Mouse (Mus musculus) B cell, adult 67 days (primary cell): ENCODE data around the gene Phf21a. TPM values are rescaled to one million over a fixed set of nuclear protein-coding genes. Genes with fewer than 3 reads are reported as not detected.

ENCODE experiments used
- total RNA-seq, 2 experiments: library from RNA; stranded (reverse); gene quantifications; 4 replicates each; pipeline ENCODE4 v1.2.4; 2023

Phf21a gene
- 100 to 1,000 TPM; 173 to 177 TPM for total RNA-seq

DNA sequence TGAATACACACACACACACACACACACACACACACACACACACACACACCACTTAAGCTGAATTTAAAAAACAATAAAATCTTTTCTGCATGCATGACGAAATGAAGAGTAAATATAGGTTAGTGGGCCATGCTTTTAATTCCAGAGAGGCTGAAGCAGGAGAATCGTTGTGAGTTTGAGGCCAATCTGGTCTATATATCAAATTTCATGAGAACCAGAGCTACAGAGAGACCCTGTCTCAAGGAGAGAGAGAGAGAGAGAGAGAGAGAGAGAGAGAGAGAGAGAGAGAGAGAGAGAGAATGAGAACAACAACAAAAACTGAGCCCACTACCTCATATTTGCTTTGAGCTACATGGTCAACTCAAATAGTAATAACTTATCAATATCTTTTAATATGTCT lies at the start of gene Phf21a:
Gene Phf21a (plus strand): TSS at position 301 of the 400 bp plus-strand sequence.

DNA sequence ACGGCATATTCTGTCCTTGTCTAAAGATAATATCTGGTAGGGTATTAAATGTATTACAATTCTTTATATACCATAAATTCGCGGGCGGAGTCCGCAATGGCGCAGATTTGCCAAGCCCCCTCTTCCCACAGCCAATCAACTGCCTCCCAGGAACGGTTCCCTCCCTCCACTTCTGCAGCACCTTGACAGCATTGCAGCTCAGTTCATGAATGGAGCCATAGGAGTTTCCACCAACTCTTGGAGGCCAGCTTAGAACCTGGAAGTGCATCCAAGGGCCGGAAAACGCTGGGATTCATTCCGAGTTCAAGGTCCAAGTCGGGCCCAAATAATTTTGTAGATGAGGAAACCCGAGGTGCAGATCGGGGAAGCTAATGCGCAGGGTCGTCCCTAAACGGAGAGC lies 281.6 kb downstream of the Phf21a start, which contains the start of the genes Pex16 and Large2:
Gene Pex16 (plus strand): TSS at position 163 of the 400 bp plus-strand sequence.
Gene Large2 (minus strand): TSS at position 356 of the 400 bp plus-strand sequence.

DNA sequence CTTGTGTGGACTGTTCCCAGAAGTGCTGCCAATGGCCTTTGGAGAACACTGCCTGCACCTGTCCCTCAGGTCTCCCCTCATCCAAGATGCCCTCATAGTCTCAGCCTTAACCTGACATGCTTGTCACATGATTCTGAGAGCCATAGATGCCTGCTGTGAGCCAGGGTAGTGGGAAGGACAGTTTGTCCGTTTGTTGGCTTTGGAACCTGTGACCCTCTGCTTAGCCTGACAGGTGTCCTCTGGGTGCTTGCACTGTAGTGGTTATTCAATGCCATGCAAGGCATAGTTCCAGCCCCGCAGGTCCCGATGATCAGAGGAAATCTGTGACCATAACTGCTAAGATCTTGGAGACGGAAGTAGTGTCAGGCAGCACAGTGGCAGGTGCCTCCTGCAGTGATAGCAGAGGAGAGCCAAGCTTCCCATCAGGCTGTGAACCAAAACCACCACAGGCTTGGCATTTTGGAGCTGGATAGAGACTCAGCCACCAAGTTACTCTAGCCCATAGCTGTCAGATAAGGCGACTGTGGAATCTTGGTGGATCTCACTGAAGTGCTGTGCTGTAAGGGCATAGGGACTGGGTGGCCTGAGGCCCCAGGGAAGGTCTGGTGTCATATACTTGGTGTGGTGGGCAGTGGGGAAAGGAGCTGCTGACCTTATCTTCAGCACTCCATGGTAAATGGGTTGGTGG lies 289.1 kb downstream of the Phf21a start, which contains the start of gene 1700029I15Rik:
Gene 1700029I15Rik (plus strand): TSS at position 638 of the 688 bp plus-strand sequence.

DNA sequence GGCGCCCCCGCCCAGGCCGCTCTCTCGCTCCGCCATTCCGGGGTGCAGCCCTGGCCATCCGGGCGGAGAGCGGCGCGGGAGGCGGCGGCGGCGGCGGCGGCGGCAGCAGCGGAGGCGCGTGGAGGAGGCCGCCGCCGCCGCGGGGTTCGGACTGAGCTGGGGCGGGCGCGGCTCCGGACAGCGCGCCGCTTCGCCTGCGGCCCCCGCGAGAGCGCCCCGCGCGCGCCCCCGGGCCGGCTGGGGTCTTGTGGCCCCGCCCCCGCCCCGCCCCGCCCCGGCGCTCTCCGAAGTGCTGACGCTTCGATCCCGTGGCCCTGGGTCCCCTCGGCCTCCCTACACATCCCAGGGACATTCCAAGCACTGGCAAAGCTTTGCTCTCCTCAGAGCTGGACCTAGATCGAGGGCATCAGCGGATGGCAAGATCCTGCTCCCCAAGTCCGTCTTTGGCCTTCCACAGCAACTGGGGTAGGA lies 308.2 kb downstream of the Phf21a start, which contains the start of gene Mapk8ip1:
Gene Mapk8ip1 (minus strand): TSS at position 173 of the 471 bp plus-strand sequence.

Other genes with a start within 250 kb of the Phf21a start
- 1 to 10 TPM in 1 of 2 experiments, not detected in 1; 1.4 TPM for gene Chrm4, start 165.9 kb upstream of the Phf21a start, total RNA-seq
- 1 to 10 TPM; 1.6 to 5.0 TPM for gene Mdk, start 160.8 kb upstream of the Phf21a start, total RNA-seq
- not detected for gene Gm9821, start 147.4 kb upstream of the Phf21a start, total RNA-seq
- 100 to 1,000 TPM; 210 to 235 TPM for gene Dgkz, start 117.3 kb upstream of the Phf21a start, total RNA-seq
- gene Creb3l1, start 68.6 kb upstream of the Phf21a start, total RNA-seq, result under 1 TPM in 1 of 2 experiments, not detected in 1; 0.20 TPM